Mouse (Mus musculus) macrophage (primary cell): ENCODE measurements around the gene Lilr4b. TPM values are rescaled to one million over a fixed set of nuclear protein-coding genes. Genes with fewer than 3 reads are reported as not detected.
"Not testable (repeated sequence)": the region's sequence is repeated elsewhere in the genome, so short reads cannot be mapped to it uniquely, and the experiment has no call there.

Experiments
- H3K27ac ChIP-seq: fragments of 350-480 bp; formaldehyde crosslinking; 2 replicates; pipeline ENCODE4 v1.9.0; 2021
- H3K36me3 ChIP-seq: fragments of 350-480 bp; formaldehyde crosslinking; 2 replicates; pipeline ENCODE4 v1.9.0; 2021; ENCODE audit errors: inconsistent target
- H3K4me3 ChIP-seq: fragments of 350-480 bp; formaldehyde crosslinking; 2 replicates; pipeline ENCODE4 v1.9.0; 2021; ENCODE audit errors: inconsistent target
- H3K79me2 ChIP-seq: fragments of 350-480 bp; formaldehyde crosslinking; 2 replicates; pipeline ENCODE4 v1.9.0; 2021; ENCODE audit errors: inconsistent target
- WGBS: methylation state at CpG from one replicate; pipeline ENCODE4 v1.1.7; 2026; ENCODE audit warnings: inconsistent platforms; ENCODE audit not compliant: missing documents; 5-methylcytosine and 5-hydroxymethylcytosine counted together
- polyA plus RNA-seq: library from polyadenylated mRNA; stranded (reverse); fragments of 250-400 nt; gene quantifications from 3 replicates; pipeline ENCODE4 v1.2.4, GENCODE M21; 2018; ENCODE audit warnings: inconsistent platforms
- total RNA-seq, 78 experiments: library from RNA; depleted of rRNA; stranded (reverse); fragments of 250-400 nt; gene quantifications; 1 replicate in 9 of 78; 2 replicates in 24 of 78; 3 replicates in 43 of 78; 4 replicates in 2 of 78; pipeline ENCODE4 v1.2.4; 2018; ENCODE audit warnings: inconsistent platforms in 56 of 78

Lilr4b gene
- total RNA-seq (2018; cell fraction: chromatin; rRNA removed), result over 10,000 TPM in 4 of 26 experiments, 1,000 to 10,000 TPM in 22; 1,562 to 16,529 (median 4,877) TPM
- total RNA-seq (2018; cell fraction: cytosol; rRNA removed), result 1,000 to 10,000 TPM in 7 of 26 experiments, 100 to 1,000 TPM in 19; 504 to 1,328 (median 830) TPM
- total RNA-seq (2018; cell fraction: nucleus; rRNA removed), result over 10,000 TPM in 5 of 26 experiments, 1,000 to 10,000 TPM in 21; 2,167 to 13,003 (median 5,289) TPM
- 624 to 1,366 TPM (median 950 TPM) in 3 replicates for polyA plus RNA-seq

- H3K27ac ChIP-seq, result peak within 1 kb of the TSS; percentile 96
- not testable (repeated sequence) for H3K36me3 ChIP-seq
- peaks cover 46% of the 10 kb centered on the region for H3K79me2 ChIP-seq
- peak within 1 kb of the TSS; percentile 65 for H3K4me3 ChIP-seq
- 0% methylated on average over 1 of the region's 3 CpGs for WGBS
Measured at GRCm38 (mm10) chr10:51480397-51480796, at the start of gene Lilr4b, which contains the start of gene Gm49339. TSS of gene Lilr4b (plus strand) at chr10:51480632. TSS of gene Gm49339 (plus strand) at chr10:51480612.

GRCm38 (mm10) chr10:51432940-51433339 is 47.5 kb upstream of the Lilr4b start:
- Histone ChIP-seq H3K27ac (no peak overlapping the region), H3K79me2 (no peaks in the 10 kb centered on the region), H3K4me3 (no peak overlapping the region), H3K36me3 (no peaks in the 10 kb centered on the region)

- H3K36me3 ChIP-seq, result no peaks in the 10 kb centered on the region
- no peak overlapping the region for H3K4me3 ChIP-seq
- H3K79me2 ChIP-seq, result no peaks in the 10 kb centered on the region
- 28% methylated on average over 3 of the region's 3 CpGs for WGBS
- H3K27ac ChIP-seq, result peak overlapping the region; percentile 50
Measured at GRCm38 (mm10) chr10:51435684-51436083, 44.7 kb upstream of the Lilr4b start.

- peak overlapping the region; percentile 91 for H3K27ac ChIP-seq
- WGBS, result 79% methylated on average over 4 of the region's 4 CpGs
- H3K36me3 ChIP-seq, result no peaks in the 10 kb centered on the region
- H3K4me3 ChIP-seq, result peak overlapping the region; percentile 36; the same call in 1 of the 2 replicates
- H3K79me2 ChIP-seq, result peaks cover 33% of the 10 kb centered on the region
Measured at GRCm38 (mm10) chr10:51451610-51452009, 28.8 kb upstream of the Lilr4b start.

GRCm38 (mm10) chr10:51453616-51454298 is 26.7 kb upstream of the Lilr4b start:
- Histone ChIP-seq H3K27ac (peak overlapping the region; percentile 91), H3K36me3 (no peaks in the 10 kb centered on the region), H3K79me2 (peaks cover 33% of the 10 kb centered on the region), H3K4me3 (peak overlapping the region; percentile 36)
- 0% methylated on average over 1 of the region's 1 CpGs for WGBS

- 14% methylated on average over 1 of the region's 1 CpGs for WGBS
- Histone ChIP-seq H3K4me3 (no peak overlapping the region), H3K27ac (peak overlapping the region; percentile 91), H3K36me3 (no peaks in the 10 kb centered on the region), H3K79me2 (peaks cover 33% of the 10 kb centered on the region)
Measured at GRCm38 (mm10) chr10:51454365-51454764, 26.1 kb upstream of the Lilr4b start.

- peak overlapping the region; percentile 91 for H3K27ac ChIP-seq
Measured at GRCm38 (mm10) chr10:51455762-51456161, 24.7 kb upstream of the Lilr4b start.

GRCm38 (mm10) chr10:51456369-51456768 is 24.1 kb upstream of the Lilr4b start:
- no peak overlapping the region for H3K4me3 ChIP-seq
- peak overlapping the region; percentile 91 for H3K27ac ChIP-seq
- WGBS, result 13% methylated on average over 3 of the region's 4 CpGs
- peaks cover 21% of the 10 kb centered on the region for H3K79me2 ChIP-seq
- H3K36me3 ChIP-seq, result no peaks in the 10 kb centered on the region

More at GRCm38 (mm10) chr10:51455762-51456161, 24.7 kb upstream of the Lilr4b start:
- Histone ChIP-seq H3K79me2 (peaks cover 27% of the 10 kb centered on the region), H3K36me3 (no peaks in the 10 kb centered on the region), H3K4me3 (no peak overlapping the region)
- WGBS, result 0% methylated on average over 1 of the region's 1 CpGs

GRCm38 (mm10) chr10:51463800-51464199 is 16.6 kb upstream of the Lilr4b start:
- WGBS, result 88% methylated on average over 4 of the region's 4 CpGs
- H3K79me2 ChIP-seq, H3K4me3 ChIP-seq, H3K27ac ChIP-seq, H3K36me3 ChIP-seq: not testable (repeated sequence)

GRCm38 (mm10) chr10:51490691-51491090 is 10.3 kb downstream of the Lilr4b start, which contains the start of gene Lilrb4a:
TSS of gene Lilrb4a (plus strand) at chr10:51490956.
- peak within 1 kb of the TSS; percentile 74 for H3K4me3 ChIP-seq
- WGBS, result no CpG with 5 or more reads among the region's 2 CpGs
- H3K27ac ChIP-seq, result peak within 1 kb of the TSS; percentile 93

GRCm38 (mm10) chr10:51520021-51520420 is 39.6 kb downstream of the Lilr4b start:
- Histone ChIP-seq H3K79me2 (peaks cover 61% of the 10 kb centered on the region; the same call in 1 of the 2 replicates), H3K36me3 (no peaks in the 10 kb centered on the region), H3K27ac (peak overlapping the region; percentile 10; the same call in 1 of the 2 replicates), H3K4me3 (no peak overlapping the region)

More at GRCm38 (mm10) chr10:51490691-51491090, 10.3 kb downstream of the Lilr4b start, which contains the start of gene Lilrb4a:
- H3K36me3 ChIP-seq, result not testable (repeated sequence)
- peaks cover 32% of the 10 kb centered on the region for H3K79me2 ChIP-seq

GRCm38 (mm10) chr10:51521453-51521852 is 41.0 kb downstream of the Lilr4b start:
- peak overlapping the region; percentile 27 for H3K27ac ChIP-seq
- peaks cover 73% of the 10 kb centered on the region for H3K79me2 ChIP-seq
- H3K4me3 ChIP-seq, result no peak overlapping the region
- H3K36me3 ChIP-seq, result no peaks in the 10 kb centered on the region

- Histone ChIP-seq H3K27ac (peak overlapping the region; percentile 91), H3K4me3 (peak overlapping the region; percentile 38), H3K36me3 (no peaks in the 10 kb centered on the region), H3K79me2 (peaks cover 93% of the 10 kb centered on the region)
- WGBS, result 11% methylated on average over 6 of the region's 7 CpGs
Measured at GRCm38 (mm10) chr10:51526090-51526489, 45.7 kb downstream of the Lilr4b start.

GRCm38 (mm10) chr10:51526633-51527032 is 46.2 kb downstream of the Lilr4b start:
- H3K27ac ChIP-seq, result peak overlapping the region; percentile 91
- H3K4me3 ChIP-seq, result peak overlapping the region; percentile 38
- H3K36me3 ChIP-seq, result no peaks in the 10 kb centered on the region
- WGBS, result 35% methylated on average over 2 of the region's 4 CpGs
- H3K79me2 ChIP-seq, result peaks cover 92% of the 10 kb centered on the region

GRCm38 (mm10) chr10:51528840-51529434 is 48.5 kb downstream of the Lilr4b start:
- WGBS, result 3% methylated on average over 8 of the region's 8 CpGs
- H3K27ac ChIP-seq, result peak overlapping the region; percentile 91
- peaks cover 75% of the 10 kb centered on the region for H3K79me2 ChIP-seq
- H3K36me3 ChIP-seq, result no peaks in the 10 kb centered on the region
- H3K4me3 ChIP-seq, result peak overlapping the region; percentile 38
